Mouse (Mus musculus) megakaryocyte, embryonic 14.5 days (primary cell): Measurements from ENCODE around the gene Sh3bgrl.

Experiments used
- FLI1 ChIP-seq: IDR thresholded peaks from 2 replicates; pipeline ENCODE4 v1.6.1; 2012; ENCODE audit warnings: low read length, inconsistent platforms, mixed read lengths
- GATA1 ChIP-seq: IDR thresholded peaks from 3 replicates; pipeline ENCODE4 v1.6.1; 2012; ENCODE audit warnings: mixed read lengths, low read length, inconsistent platforms, borderline replicate concordance

- no peak for TF ChIP-seq GATA1
- no peak for TF ChIP-seq FLI1
Measured at GRCm38 (mm10) chrX:109071719-109072118, 23.4 kb upstream of the Sh3bgrl start.
